Mouse (Mus musculus): ENCODE measurements around the gene Sox13. TPM values are rescaled to one million over a fixed set of nuclear protein-coding genes. Genes with fewer than 3 reads are reported as not detected.

The Sox13 gene
- polyA plus RNA-seq (2014; fragmentation: Nextera tagmentation; extraction: Ambion mirVana), result 3.5 and 5.2 TPM in 2 replicates

DNA sequence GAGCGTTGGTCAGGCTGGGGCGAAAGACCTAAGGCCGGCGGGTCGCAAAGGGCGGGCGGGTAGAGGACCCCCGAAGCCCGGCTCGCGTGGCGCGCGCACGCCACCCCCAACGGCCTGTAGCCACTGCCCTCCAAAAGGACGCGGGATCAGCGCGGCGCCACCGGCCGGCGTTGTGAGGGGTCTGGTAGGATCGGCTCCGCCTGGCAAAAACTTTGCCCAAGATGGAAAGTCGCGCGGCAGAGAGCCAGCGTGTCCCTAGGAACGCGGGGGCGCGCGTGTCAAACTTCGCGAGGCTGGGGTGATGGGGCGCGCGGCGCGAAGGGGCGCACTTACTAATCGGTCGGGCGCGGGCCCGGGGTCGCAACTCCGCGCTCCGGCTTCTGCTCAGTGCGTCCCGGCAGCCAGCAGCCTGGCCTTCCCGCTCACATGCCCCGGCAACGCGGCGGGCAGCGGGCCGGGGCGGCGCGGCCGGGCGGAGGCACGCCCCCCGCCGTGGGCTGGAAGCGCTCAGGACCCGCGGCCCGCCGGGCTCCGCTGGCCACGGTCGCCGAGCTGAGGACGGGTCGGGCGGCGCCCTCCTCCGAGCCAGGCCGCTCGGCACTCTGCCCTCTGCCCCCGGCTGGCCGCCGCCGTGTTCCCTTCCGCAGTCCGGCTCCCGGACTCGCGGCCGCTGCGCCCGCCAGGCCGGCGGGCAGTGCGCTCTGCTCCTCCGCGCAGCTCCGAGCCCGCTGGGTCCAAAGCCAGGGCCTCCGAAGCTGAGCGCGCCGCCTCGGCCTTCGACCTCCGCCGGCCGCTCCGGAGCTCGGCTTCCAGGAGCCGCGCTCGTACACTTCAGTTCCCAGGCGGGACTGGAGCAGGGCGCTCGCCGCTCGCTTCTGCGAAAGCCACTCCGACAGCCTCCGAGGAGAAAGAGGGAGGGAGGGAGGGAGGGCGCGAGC is at the start of gene Sox13:
TSS of gene Sox13 (minus strand) at position 835 of the 938 bp plus-strand sequence.
- ATAC-seq (ENCODE audit: insufficient number of reproducible peaks, insufficient read depth, low FRiP score, low read depth), result peak; percentile 58
- Histone ChIP-seq H3K9me3 (ENCODE audit: control insufficient read depth, low read length) (no peaks in the 10 kb centered on the region), H3K9ac (ENCODE audit: low read length) (peak within 1 kb of the TSS; percentile 86), H3K4me2 (ENCODE audit: low read length) (peak within 1 kb of the TSS; percentile 100), H3K4me3 (ENCODE audit: control insufficient read depth in 1 of 2, insufficient read depth in 1 of 2, low read depth in 1 of 2, low read length in 2 of 2) (peak within 1 kb of the TSS; percentile 58 to 78), H3K4me1 (ENCODE audit: control insufficient read depth in 2 of 2, insufficient read depth in 2 of 2, low read length in 2 of 2) (peaks cover 0 to 2% of the 10 kb centered on the region in 2 experiments; a peak in 1 of 4 replicates), H3K27me3 (ENCODE audit: control insufficient read depth, insufficient read depth, low read length) (no peaks in the 10 kb centered on the region; the same call in 1 of the 2 replicates), H3K36me3 (ENCODE audit: control insufficient read depth, insufficient read depth, low read length) (no peaks in the 10 kb centered on the region), H3K27ac (replicated peaks in 1 of 2; ENCODE audit: control insufficient read depth in 1 of 2, insufficient read depth in 1 of 2, low read depth in 2 of 2, low read length in 2 of 2) (peak within 1 kb of the TSS; percentile 69 to 87)
- under 1% methylated on average over 110 of the region's 128 CpGs for WGBS

GRCm38 (mm10) chr1:133471556-133471955 is 47.4 kb upstream of the Sox13 start:
- Histone ChIP-seq H3K4me2 (ENCODE audit: low read length) (no peak overlapping the region), H3K4me3 (ENCODE audit: control insufficient read depth in 1 of 2, insufficient read depth in 1 of 2, low read depth in 1 of 2, low read length in 2 of 2) (no peak overlapping the region), H3K27ac (replicated peaks in 1 of 2; ENCODE audit: control insufficient read depth in 1 of 2, insufficient read depth in 1 of 2, low read depth in 2 of 2, low read length in 2 of 2) (0 out of 4 replicates have a peak overlapping the region, but pooled peaks have one; percentile 4 to 25), H3K4me1 (ENCODE audit: control insufficient read depth in 2 of 2, insufficient read depth in 2 of 2, low read length in 2 of 2) (peaks cover 0 to 9% of the 10 kb centered on the region in 2 experiments; a peak in 3 of 4 replicates), H3K9me3 (ENCODE audit: control insufficient read depth, low read length) (no peaks in the 10 kb centered on the region), H3K36me3 (ENCODE audit: control insufficient read depth, insufficient read depth, low read length) (no peaks in the 10 kb centered on the region), H3K9ac (ENCODE audit: low read length) (no peak overlapping the region), H3K27me3 (ENCODE audit: control insufficient read depth, insufficient read depth, low read length) (no peaks in the 10 kb centered on the region)
- 28% methylated on average over 2 of the region's 2 CpGs for WGBS
- no peak for ATAC-seq (ENCODE audit: insufficient number of reproducible peaks, insufficient read depth, low FRiP score, low read depth)

DNA sequence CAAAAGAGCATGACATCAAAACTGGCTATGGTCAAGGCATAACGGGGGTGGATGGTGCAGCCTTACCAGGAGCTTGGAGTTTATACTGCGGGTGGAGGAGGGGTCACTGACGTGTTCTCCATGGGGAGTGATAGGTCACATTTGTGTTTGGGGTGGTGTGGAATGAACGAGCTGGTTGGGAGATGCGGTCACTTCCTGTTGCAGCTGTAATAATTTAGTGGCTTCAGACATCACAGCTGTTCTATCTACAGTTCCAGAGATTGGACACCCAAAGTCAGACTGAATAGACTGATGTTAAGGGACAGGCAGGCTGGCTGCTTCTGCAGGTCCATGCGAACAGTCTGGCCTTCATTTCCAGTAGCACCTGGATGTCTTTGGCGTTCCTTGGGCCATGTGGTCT is 46.9 kb upstream of the Sox13 start:
- Histone ChIP-seq H3K4me3 (ENCODE audit: control insufficient read depth in 1 of 2, insufficient read depth in 1 of 2, low read depth in 1 of 2, low read length in 2 of 2) (no peak overlapping the region), H3K27me3 (ENCODE audit: control insufficient read depth, insufficient read depth, low read length) (no peaks in the 10 kb centered on the region), H3K9me3 (ENCODE audit: control insufficient read depth, low read length) (no peaks in the 10 kb centered on the region), H3K36me3 (ENCODE audit: control insufficient read depth, insufficient read depth, low read length) (no peaks in the 10 kb centered on the region), H3K9ac (ENCODE audit: low read length) (no peak overlapping the region), H3K4me2 (ENCODE audit: low read length) (no peak overlapping the region), H3K4me1 (ENCODE audit: control insufficient read depth in 2 of 2, insufficient read depth in 2 of 2, low read length in 2 of 2) (peaks cover 0 to 9% of the 10 kb centered on the region in 2 experiments; a peak in 3 of 4 replicates), H3K27ac (replicated peaks in 1 of 2; ENCODE audit: control insufficient read depth in 1 of 2, insufficient read depth in 1 of 2, low read depth in 2 of 2, low read length in 2 of 2) (peak overlapping the region; percentile 4 to 25; a peak in 1 of 4 replicates)
- 45% methylated on average over 7 of the region's 7 CpGs for WGBS
- peak; percentile 41 for ATAC-seq (ENCODE audit: insufficient number of reproducible peaks, insufficient read depth, low FRiP score, low read depth)

DNA sequence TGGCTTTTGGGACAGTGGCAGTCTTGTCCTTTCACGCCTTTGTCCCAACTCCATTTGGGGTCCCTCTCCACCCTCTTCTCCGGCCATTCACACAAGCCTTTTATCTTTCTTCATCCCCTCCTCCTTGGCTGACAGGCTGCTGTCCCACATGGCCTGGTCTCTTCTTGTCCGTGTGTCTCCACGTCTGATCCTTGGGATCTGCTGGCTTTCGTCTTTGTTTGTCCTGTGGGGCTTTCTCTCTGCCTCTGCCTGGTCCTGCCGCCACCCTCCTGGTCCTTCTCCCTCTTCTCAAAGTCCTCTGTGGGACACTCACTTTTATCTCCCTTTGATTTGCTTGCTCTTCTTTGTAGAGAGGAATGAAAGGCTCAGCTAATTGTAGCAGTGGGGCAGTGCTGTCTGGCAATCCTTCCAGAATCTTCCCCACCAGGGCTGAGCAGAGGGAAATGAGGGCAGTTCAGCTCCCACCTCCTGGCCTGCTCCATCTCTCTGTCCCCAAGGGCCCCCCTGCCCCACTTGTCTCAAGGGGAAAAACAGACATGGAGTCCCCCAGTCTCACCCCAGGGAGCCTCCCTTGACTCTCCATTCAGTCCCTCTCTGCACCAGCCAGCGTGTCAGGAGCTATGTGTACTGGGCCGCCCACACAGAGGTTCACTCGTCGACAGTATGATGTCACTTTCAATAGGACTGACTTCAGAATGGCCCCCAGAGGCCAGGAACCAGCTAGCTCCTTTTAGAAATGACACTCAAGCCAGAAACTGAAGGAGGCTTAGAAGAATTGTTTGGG is 46.3 kb upstream of the Sox13 start:
- no peak overlapping the region for H3K9ac ChIP-seq (ENCODE audit: low read length)

DNA sequence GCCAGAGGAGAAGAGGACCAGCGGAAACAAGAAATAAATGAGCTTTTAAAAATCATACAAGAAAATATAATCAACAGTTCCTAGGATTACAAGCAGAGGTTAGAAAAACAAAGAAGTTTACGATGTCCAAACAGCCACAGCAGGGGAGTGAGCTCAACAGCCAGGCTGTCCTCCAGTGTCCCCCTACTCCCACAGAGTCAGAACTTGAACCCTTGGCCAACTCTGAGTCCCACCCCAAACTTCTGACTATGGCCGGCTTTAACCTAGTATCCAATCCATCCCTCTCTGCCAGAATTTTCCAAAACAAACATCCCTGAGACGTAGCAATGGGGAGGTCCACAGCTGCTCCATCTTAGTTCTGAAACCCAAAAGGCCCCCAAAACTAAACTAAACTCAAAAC is 45.0 kb upstream of the Sox13 start:
- H3K4me3 ChIP-seq (ENCODE audit: control insufficient read depth in 1 of 2, insufficient read depth in 1 of 2, low read depth in 1 of 2, low read length in 2 of 2), result no peak overlapping the region
- H3K27me3 ChIP-seq (ENCODE audit: control insufficient read depth, insufficient read depth, low read length), result no peaks in the 10 kb centered on the region
- H3K27ac ChIP-seq (replicated peaks in 1 of 2; ENCODE audit: control insufficient read depth in 1 of 2, insufficient read depth in 1 of 2, low read depth in 2 of 2, low read length in 2 of 2), result no peak overlapping the region
- H3K9ac ChIP-seq (ENCODE audit: low read length), result no peak overlapping the region
- no peak overlapping the region for H3K4me2 ChIP-seq (ENCODE audit: low read length)
- WGBS, result 73% methylated on average over 4 of the region's 4 CpGs
- no peaks in the 10 kb centered on the region for H3K36me3 ChIP-seq (ENCODE audit: control insufficient read depth, insufficient read depth, low read length)
- H3K9me3 ChIP-seq (ENCODE audit: control insufficient read depth, low read length), result no peaks in the 10 kb centered on the region
- no peak for ATAC-seq (ENCODE audit: insufficient number of reproducible peaks, insufficient read depth, low FRiP score, low read depth)
- peaks cover 4 to 11% of the 10 kb centered on the region in 2 experiments; a peak in 3 of 4 replicates for H3K4me1 ChIP-seq (ENCODE audit: control insufficient read depth in 2 of 2, insufficient read depth in 2 of 2, low read length in 2 of 2)

More for the DNA sequence above, 46.3 kb upstream of the Sox13 start:
- Histone ChIP-seq H3K27ac (replicated peaks in 1 of 2; ENCODE audit: control insufficient read depth in 1 of 2, insufficient read depth in 1 of 2, low read depth in 2 of 2, low read length in 2 of 2) (peak overlapping the region; percentile 56 to 75), H3K4me3 (ENCODE audit: control insufficient read depth in 1 of 2, insufficient read depth in 1 of 2, low read depth in 1 of 2, low read length in 2 of 2) (no peak overlapping the region), H3K9me3 (ENCODE audit: control insufficient read depth, low read length) (no peaks in the 10 kb centered on the region), H3K4me2 (ENCODE audit: low read length) (no peak overlapping the region), H3K27me3 (ENCODE audit: control insufficient read depth, insufficient read depth, low read length) (no peaks in the 10 kb centered on the region), H3K36me3 (ENCODE audit: control insufficient read depth, insufficient read depth, low read length) (no peaks in the 10 kb centered on the region), H3K4me1 (ENCODE audit: control insufficient read depth in 2 of 2, insufficient read depth in 2 of 2, low read length in 2 of 2) (peaks cover 0 to 9% of the 10 kb centered on the region in 2 experiments; a peak in 3 of 4 replicates)
- WGBS, result 35% methylated on average over 10 of the region's 10 CpGs
- peak; percentile 47 for ATAC-seq (ENCODE audit: insufficient number of reproducible peaks, insufficient read depth, low FRiP score, low read depth)

- peaks cover 4 to 11% of the 10 kb centered on the region in 2 experiments; a peak in 3 of 4 replicates for H3K4me1 ChIP-seq (ENCODE audit: control insufficient read depth in 2 of 2, insufficient read depth in 2 of 2, low read length in 2 of 2)
- H3K9me3 ChIP-seq (ENCODE audit: control insufficient read depth, low read length), result no peaks in the 10 kb centered on the region
- no peak overlapping the region for H3K4me3 ChIP-seq (ENCODE audit: control insufficient read depth in 1 of 2, insufficient read depth in 1 of 2, low read depth in 1 of 2, low read length in 2 of 2)
- H3K27ac ChIP-seq (replicated peaks in 1 of 2; ENCODE audit: control insufficient read depth in 1 of 2, insufficient read depth in 1 of 2, low read depth in 2 of 2, low read length in 2 of 2), result peak overlapping the region in 1 of 2 experiments; percentile 17; a peak in 1 of 4 replicates
- ATAC-seq (ENCODE audit: insufficient number of reproducible peaks, insufficient read depth, low FRiP score, low read depth), result no peak
- no peaks in the 10 kb centered on the region for H3K27me3 ChIP-seq (ENCODE audit: control insufficient read depth, insufficient read depth, low read length)
- 55% methylated on average over 6 of the region's 6 CpGs for whole genome bisulfite sequencing
- H3K9ac ChIP-seq (ENCODE audit: low read length), result no peak overlapping the region
- H3K4me2 ChIP-seq (ENCODE audit: low read length), result no peak overlapping the region
- H3K36me3 ChIP-seq (ENCODE audit: control insufficient read depth, insufficient read depth, low read length), result no peaks in the 10 kb centered on the region
These were observed 44.6 kb upstream of the Sox13 start for GRCm38 (mm10) chr1:133468751-133469150.

- WGBS, result 62% methylated on average over 8 of the region's 8 CpGs
- no peak overlapping the region for H3K4me2 ChIP-seq (ENCODE audit: low read length)
- H3K36me3 ChIP-seq (ENCODE audit: control insufficient read depth, insufficient read depth, low read length), result no peaks in the 10 kb centered on the region
- no peaks in the 10 kb centered on the region for H3K9me3 ChIP-seq (ENCODE audit: control insufficient read depth, low read length)
- H3K27ac ChIP-seq (replicated peaks in 1 of 2; ENCODE audit: control insufficient read depth in 1 of 2, insufficient read depth in 1 of 2, low read depth in 2 of 2, low read length in 2 of 2), result no peak overlapping the region
- H3K27me3 ChIP-seq (ENCODE audit: control insufficient read depth, insufficient read depth, low read length), result no peaks in the 10 kb centered on the region
- no peak for ATAC-seq (ENCODE audit: insufficient number of reproducible peaks, insufficient read depth, low FRiP score, low read depth)
- peaks cover 4 to 11% of the 10 kb centered on the region in 2 experiments; a peak in 3 of 4 replicates for H3K4me1 ChIP-seq (ENCODE audit: control insufficient read depth in 2 of 2, insufficient read depth in 2 of 2, low read length in 2 of 2)
- H3K4me3 ChIP-seq (ENCODE audit: control insufficient read depth in 1 of 2, insufficient read depth in 1 of 2, low read depth in 1 of 2, low read length in 2 of 2), result no peak overlapping the region
- no peak overlapping the region for H3K9ac ChIP-seq (ENCODE audit: low read length)
These were observed 43.7 kb upstream of the Sox13 start for GRCm38 (mm10) chr1:133467905-133468304.
